Mouse (Mus musculus) MEL (cell line): Measurements from ENCODE around the gene Wdr46. TPM values are rescaled to one million over a fixed set of nuclear protein-coding genes. Genes with fewer than 3 reads are reported as not detected.

Experiments used
- DNase-seq: peaks from one replicate; pipeline ENCODE4 v3.0.0; 2011; ENCODE audit warnings: low read depth, low spot score
- H3K27ac ChIP-seq: 2 replicates; pipeline ENCODE4 v1.5.1; 2012; ENCODE audit warnings: low read depth, mild to moderate bottlenecking, control low read depth, low read length, moderate library complexity; ENCODE audit not compliant: control insufficient read depth
- H3K27me3 ChIP-seq, 2 experiments: fragments of 150-350 bp in 1 of 2; sonication (generic) in 1 of 2; 2 replicates each; pipeline ENCODE4 v1.6.1; 2012; ENCODE audit warnings: low read length in 2 of 2, mild to moderate bottlenecking in 2 of 2, improper control_type of control experiment in 1 of 2, moderate library complexity in 1 of 2; ENCODE audit not compliant: insufficient read depth in 2 of 2, control insufficient read depth in 1 of 2
- H3K36me3 ChIP-seq, 2 experiments: 2 replicates each; pipeline ENCODE4 v1.6.1; 2012 to 2014; ENCODE audit warnings: low read length in 2 of 2, improper control_type of control experiment in 1 of 2, inconsistent platforms in 1 of 2, mild to moderate bottlenecking in 1 of 2; ENCODE audit not compliant: insufficient read depth in 2 of 2, control insufficient read depth in 1 of 2
- H3K4me1 ChIP-seq, 2 experiments: fragments of 150-350 bp in 1 of 2; sonication (generic) in 1 of 2; 2 replicates each; pipeline ENCODE4 v1.6.1; 2012; ENCODE audit warnings: low read length in 2 of 2, improper control_type of control experiment in 1 of 2, mild to moderate bottlenecking in 1 of 2; ENCODE audit not compliant: insufficient read depth in 2 of 2, control insufficient read depth in 1 of 2
- H3K4me3 ChIP-seq, 2 experiments: fragments of 150-350 bp in 1 of 2; sonication (generic) in 1 of 2; 2 replicates each; pipeline ENCODE4 v1.5.1; 2012; ENCODE audit warnings: low read depth in 2 of 2, low read length in 2 of 2, mild to moderate bottlenecking in 2 of 2, moderate library complexity in 2 of 2, control low read depth in 1 of 2, improper control_type of control experiment in 1 of 2; ENCODE audit not compliant: control insufficient read depth in 1 of 2, insufficient read depth in 1 of 2
- H3K79me2 ChIP-seq: 2 replicates; pipeline ENCODE4 v1.6.1; 2012; ENCODE audit warnings: mild to moderate bottlenecking, low read length, moderate library complexity; ENCODE audit not compliant: control insufficient read depth, poor library complexity, insufficient read depth
- H3K9ac ChIP-seq: 2 replicates; pipeline ENCODE4 v1.6.1; 2012; ENCODE audit warnings: low read depth, mild to moderate bottlenecking, control low read depth, low read length, moderate library complexity; ENCODE audit not compliant: control insufficient read depth, poor library complexity, severe bottlenecking
- H3K9me3 ChIP-seq: fragments of 150-350 bp; sonication (generic); replicated peaks from 2 replicates; pipeline ENCODE4 v1.6.1; 2012; ENCODE audit warnings: mild to moderate bottlenecking, low read length, improper control_type of control experiment, moderate library complexity; ENCODE audit not compliant: insufficient read depth
- BHLHE40 ChIP-seq: IDR thresholded peaks from 2 replicates; pipeline ENCODE4 v1.6.1; 2012; ENCODE audit warnings: low read depth, mild to moderate bottlenecking, inconsistent platforms, low read length, improper control_type of control experiment, borderline replicate concordance
- CTCF ChIP-seq, 3 experiments: IDR thresholded peaks in 2 of 3; conservative IDR thresholded peaks in 1 of 3; 2 replicates each; pipeline ENCODE4 v1.5.1; 2011 to 2012; ENCODE audit warnings: low read length in 3 of 3, low read depth in 2 of 3, mild to moderate bottlenecking in 2 of 3, improper control_type of control experiment in 1 of 3, inconsistent platforms in 1 of 3, mixed read lengths in 1 of 3, moderate library complexity in 1 of 3; ENCODE audit not compliant: control insufficient read depth in 1 of 3, insufficient read depth in 1 of 3, poor library complexity in 1 of 3, severe bottlenecking in 1 of 3
- E2F4 ChIP-seq: IDR thresholded peaks from 2 replicates; pipeline ENCODE4 v1.6.1; 2011; ENCODE audit warnings: low read depth, low read length, improper control_type of control experiment, borderline replicate concordance
- ELF1 ChIP-seq: IDR thresholded peaks from 2 replicates; pipeline ENCODE4 v1.6.1; 2014; ENCODE audit warnings: low read depth, mild to moderate bottlenecking, inconsistent platforms, low read length, improper control_type of control experiment, moderate library complexity
- EP300 ChIP-seq, 2 experiments: IDR thresholded peaks; 2 replicates each; pipeline ENCODE4 v1.6.1; 2011; ENCODE audit warnings: improper control_type of control experiment in 2 of 2, low read length in 2 of 2, low read depth in 1 of 2, mild to moderate bottlenecking in 1 of 2
- GABPA ChIP-seq: IDR thresholded peaks from 2 replicates; pipeline ENCODE4 v1.6.1; 2012; ENCODE audit warnings: low read depth, mild to moderate bottlenecking, inconsistent platforms, low read length, improper control_type of control experiment, moderate library complexity
- GATA1 ChIP-seq: IDR thresholded peaks from 2 replicates; pipeline ENCODE4 v1.6.1; 2011; ENCODE audit warnings: low read depth, low read length, improper control_type of control experiment
- HCFC1 ChIP-seq: IDR thresholded peaks from 2 replicates; pipeline ENCODE4 v1.6.1; 2012; ENCODE audit warnings: low read depth, mild to moderate bottlenecking, inconsistent platforms, low read length, improper control_type of control experiment, moderate library complexity
- JUND ChIP-seq: IDR thresholded peaks from 2 replicates; pipeline ENCODE4 v1.6.1; 2011; ENCODE audit warnings: low read depth, mild to moderate bottlenecking, improper control_type of control experiment, low read length
- KAT2A ChIP-seq: conservative IDR thresholded peaks from 2 replicates; pipeline ENCODE4 v1.6.1; 2012; ENCODE audit warnings: low read depth, low read length, improper control_type of control experiment, inconsistent platforms
- MAZ ChIP-seq: IDR thresholded peaks from 2 replicates; pipeline ENCODE4 v1.6.1; 2012; ENCODE audit warnings: low read depth, mild to moderate bottlenecking, inconsistent platforms, low read length, improper control_type of control experiment
- MXI1 ChIP-seq: IDR thresholded peaks from 2 replicates; pipeline ENCODE4 v1.6.1; 2011; ENCODE audit warnings: mild to moderate bottlenecking, low read depth, low read length, improper control_type of control experiment
- MYB ChIP-seq: IDR thresholded peaks from 2 replicates; pipeline ENCODE4 v1.6.1; 2011; ENCODE audit warnings: mild to moderate bottlenecking, low read depth, low read length, improper control_type of control experiment
- MYC ChIP-seq: IDR thresholded peaks from 2 replicates; pipeline ENCODE4 v1.6.1; 2011; ENCODE audit warnings: low read depth, mild to moderate bottlenecking, low read length, improper control_type of control experiment, moderate library complexity
- NELFE ChIP-seq: IDR thresholded peaks from 2 replicates; pipeline ENCODE4 v1.6.1; 2011; ENCODE audit warnings: low read depth, low read length, improper control_type of control experiment
- NRF1 ChIP-seq: IDR thresholded peaks from 2 replicates; pipeline ENCODE4 v1.6.1; 2014; ENCODE audit warnings: low read depth, mild to moderate bottlenecking, inconsistent platforms, low read length, improper control_type of control experiment, moderate library complexity; ENCODE audit not compliant: poor library complexity, insufficient read depth, severe bottlenecking
- POLR2A ChIP-seq, 2 experiments: IDR thresholded peaks; 2 replicates each; pipeline ENCODE4 v1.6.1; 2011 to 2012; ENCODE audit warnings: low read length in 2 of 2, mild to moderate bottlenecking in 2 of 2, control low read depth in 1 of 2, improper control_type of control experiment in 1 of 2, low read depth in 1 of 2, moderate library complexity in 1 of 2; ENCODE audit not compliant: control insufficient read depth in 1 of 2, insufficient read depth in 1 of 2, poor library complexity in 1 of 2
- POLR2AphosphoS2 ChIP-seq: IDR thresholded peaks from 2 replicates; pipeline ENCODE4 v1.6.1; 2011; ENCODE audit warnings: low read length, improper control_type of control experiment
- RAD21 ChIP-seq: IDR thresholded peaks from 2 replicates; pipeline ENCODE4 v1.6.1; 2011; ENCODE audit warnings: mild to moderate bottlenecking, low read depth, low read length, improper control_type of control experiment
- SIN3A ChIP-seq: IDR thresholded peaks from 2 replicates; pipeline ENCODE4 v1.6.1; 2012; ENCODE audit warnings: low read length, improper control_type of control experiment, inconsistent platforms
- SMC3 ChIP-seq: IDR thresholded peaks from 2 replicates; pipeline ENCODE4 v1.6.1; 2011; ENCODE audit warnings: low read depth, low read length, improper control_type of control experiment
- TAL1 ChIP-seq: IDR thresholded peaks from 2 replicates; pipeline ENCODE4 v1.6.1; 2012; ENCODE audit warnings: mild to moderate bottlenecking, inconsistent platforms, low read length, moderate library complexity, mixed read lengths
- TCF12 ChIP-seq: IDR thresholded peaks from 2 replicates; pipeline ENCODE4 v1.6.1; 2014; ENCODE audit warnings: low read depth, mild to moderate bottlenecking, inconsistent platforms, low read length, improper control_type of control experiment, moderate library complexity
- UBTF ChIP-seq: IDR thresholded peaks from 2 replicates; pipeline ENCODE4 v1.6.1; 2012; ENCODE audit warnings: low read depth, mild to moderate bottlenecking, inconsistent platforms, low read length, improper control_type of control experiment, moderate library complexity, borderline replicate concordance; ENCODE audit not compliant: insufficient read depth
- USF1 ChIP-seq: IDR thresholded peaks from 2 replicates; pipeline ENCODE4 v1.6.1; 2014; ENCODE audit warnings: low read depth, mild to moderate bottlenecking, inconsistent platforms, low read length, improper control_type of control experiment, moderate library complexity
- USF2 ChIP-seq, 2 experiments: IDR thresholded peaks; 2 replicates each; pipeline ENCODE4 v1.6.1; 2011 to 2012; ENCODE audit warnings: improper control_type of control experiment in 2 of 2, low read length in 2 of 2, borderline replicate concordance in 1 of 2, inconsistent platforms in 1 of 2, low read depth in 1 of 2, mild to moderate bottlenecking in 1 of 2; ENCODE audit not compliant: insufficient read depth in 1 of 2
- ZC3H11A ChIP-seq: IDR thresholded peaks from 2 replicates; pipeline ENCODE4 v1.6.1; 2012; ENCODE audit warnings: low read depth, mild to moderate bottlenecking, inconsistent platforms, low read length, improper control_type of control experiment
- ZNF384 ChIP-seq: IDR thresholded peaks from 2 replicates; pipeline ENCODE4 v1.6.1; 2012; ENCODE audit warnings: low read depth, mild to moderate bottlenecking, inconsistent platforms, low read length, improper control_type of control experiment
- polyA plus RNA-seq, 2 experiments: library from polyadenylated mRNA; stranded (reverse) in 1 of 2; unstranded in 1 of 2; fragments of >175 nt in 1 of 2; fragments of >200 nt in 1 of 2; gene quantifications; 2 replicates each; pipeline versions ENCODE4 v1.2.1 to v1.2.4; 2012; ENCODE audit warnings: low replicate concordance in 2 of 2, low read depth in 1 of 2; ENCODE audit not compliant: insufficient read length in 2 of 2, insufficient read depth in 1 of 2, missing spikeins in 1 of 2
- total RNA-seq: library from RNA; depleted of rRNA; stranded (reverse); fragments of 300-350 nt; gene quantifications from 2 replicates; pipeline ENCODE4 v1.2.3, GENCODE M21; 2012

The Wdr46 gene
- total and polyA plus RNA-seq, 3 experiments = 100 to 131 TPM; not detected in 1

GRCm38 (mm10) chr17:33921361-33921760, 19.1 kb upstream of the Wdr46 start:
- H3K9me3 ChIP-seq = no peaks in the 10 kb centered on the region
- H3K4me1 ChIP-seq = peaks cover 2 to 27% of the 10 kb centered on the region in 2 experiments
- H3K27ac ChIP-seq = no peak overlapping the region
- H3K9ac ChIP-seq = no peak overlapping the region
- H3K27me3 ChIP-seq = no peaks in the 10 kb centered on the region
- H3K36me3 ChIP-seq = peaks cover 0 to 8% of the 10 kb centered on the region in 2 experiments; a peak in 2 of 4 replicates
- peaks cover 7% of the 10 kb centered on the region for H3K79me2 ChIP-seq
- TF ChIP-seq MYB = no peak
- no peak for TF ChIP-seq MXI1
- TF ChIP-seq TAL1 = no peak
- TF ChIP-seq CTCF (IDR thresholded peaks at IDR 0.05 in 2 of 3, conservative IDR thresholded peaks at IDR 0.05 in 1 of 3; ENCODE audit: control insufficient read depth in 1 of 3, insufficient read depth in 1 of 3, low read depth in 2 of 3, low read length in 3 of 3, poor library complexity in 1 of 3, severe bottlenecking in 1 of 3) = no peak
- no peak for TF ChIP-seq GATA1
- TF ChIP-seq ZC3H11A = no peak
- TF ChIP-seq EP300 (IDR thresholded peaks at IDR 0.05; ENCODE audit: low read depth in 1 of 2, low read length in 2 of 2) = no peak
- no peak for TF ChIP-seq TCF12
- TF ChIP-seq RAD21 = no peak
- no peak for TF ChIP-seq ZNF384
- no peak for TF ChIP-seq HCFC1
- TF ChIP-seq POLR2AphosphoS2 = no peak
- no peak for TF ChIP-seq UBTF
- DNase-seq = no peak
- H3K4me3 ChIP-seq = no peak overlapping the region

- DNase-seq = peak; percentile 88
- Histone ChIP-seq H3K27ac (peak overlapping the region; percentile 60), H3K4me3 (no peak overlapping the region), H3K36me3 (peaks cover 0 to 8% of the 10 kb centered on the region in 2 experiments; a peak in 2 of 4 replicates), H3K9ac (no peak overlapping the region), H3K27me3 (no peaks in the 10 kb centered on the region), H3K79me2 (peaks cover 16% of the 10 kb centered on the region), H3K9me3 (no peaks in the 10 kb centered on the region), H3K4me1 (peaks cover 2 to 24% of the 10 kb centered on the region in 2 experiments)
- TF ChIP-seq SMC3 (peak; percentile 68), JUND (peak; percentile 87; the same call in 1 of the 2 replicates), NRF1 (no peak), MAZ (no peak), NELFE (no peak), ELF1 (no peak), POLR2AphosphoS2 (no peak), GABPA (no peak), SIN3A (peak; percentile 71; the same call in 1 of the 2 replicates), TAL1 (peak; percentile 46), MYC (peak; percentile 49; the same call in 1 of the 2 replicates), RAD21 (peak; percentile 64), TCF12 (peak; percentile 92), MYB (no peak), USF1 (0 out of 2 replicates have a peak, but pooled peaks have one; percentile 7), ZC3H11A (peak; percentile 52; the same call in 1 of the 2 replicates), POLR2A (IDR thresholded peaks at IDR 0.05; ENCODE audit: control insufficient read depth in 1 of 2, insufficient read depth in 1 of 2, low read depth in 1 of 2, low read length in 2 of 2, poor library complexity in 1 of 2) (no peak), E2F4 (no peak), USF2 (IDR thresholded peaks at IDR 0.05; ENCODE audit: borderline replicate concordance in 1 of 2, insufficient read depth in 1 of 2, low read depth in 1 of 2, low read length in 2 of 2) (no peak), EP300 (IDR thresholded peaks at IDR 0.05; ENCODE audit: low read depth in 1 of 2, low read length in 2 of 2) (peak; percentile 77 to 80), BHLHE40 (no peak), KAT2A (no peak), GATA1 (peak; percentile 87), MXI1 (peak; percentile 44; the same call in 1 of the 2 replicates)
These were observed 15.7 kb upstream of the Wdr46 start for GRCm38 (mm10) chr17:33924577-33925283.
